Mouse (Mus musculus) macrophage (primary cell): ENCODE data around the gene Cdip1. TPM values are rescaled to one million over a fixed set of nuclear protein-coding genes. Genes with fewer than 3 reads are reported as not detected.

Source experiments
- H3K27ac ChIP-seq: fragments of 350-480 bp; formaldehyde crosslinking; 2 replicates; pipeline ENCODE4 v1.9.0; 2021
- H3K36me3 ChIP-seq: fragments of 350-480 bp; formaldehyde crosslinking; 2 replicates; pipeline ENCODE4 v1.9.0; 2021; ENCODE audit errors: inconsistent target
- H3K4me3 ChIP-seq: fragments of 350-480 bp; formaldehyde crosslinking; 2 replicates; pipeline ENCODE4 v1.9.0; 2021; ENCODE audit errors: inconsistent target
- H3K79me2 ChIP-seq: fragments of 350-480 bp; formaldehyde crosslinking; 2 replicates; pipeline ENCODE4 v1.9.0; 2021; ENCODE audit errors: inconsistent target
- WGBS: methylation state at CpG from one replicate; pipeline ENCODE4 v1.1.7; 2026; ENCODE audit warnings: inconsistent platforms; ENCODE audit not compliant: missing documents; 5-methylcytosine and 5-hydroxymethylcytosine counted together
- polyA plus RNA-seq: library from polyadenylated mRNA; stranded (reverse); fragments of 250-400 nt; gene quantifications from 3 replicates; pipeline ENCODE4 v1.2.4, GENCODE M21; 2018; ENCODE audit warnings: inconsistent platforms

The Cdip1 gene
- polyA plus RNA-seq, 1 experiment from 2014 or later: 20.4 TPM

- no peak overlapping the region for H3K4me3 ChIP-seq
- no peaks in the 10 kb centered on the region for H3K36me3 ChIP-seq
- H3K79me2 ChIP-seq: peaks cover 80% of the 10 kb centered on the region
- WGBS: 63% methylated on average over 3 of the region's 3 CpGs
- H3K27ac ChIP-seq: peak overlapping the region; percentile 70
These were observed 36.0 kb downstream of the Cdip1 start for GRCm38 (mm10) chr16:4754045-4754444.

GRCm38 (mm10) chr16:4752155-4752554 is 37.9 kb downstream of the Cdip1 start:
- Histone ChIP-seq H3K4me3 (no peak overlapping the region), H3K36me3 (no peaks in the 10 kb centered on the region), H3K79me2 (peaks cover 61% of the 10 kb centered on the region), H3K27ac (no peak overlapping the region)
- 96% methylated on average over 3 of the region's 3 CpGs for WGBS

- Histone ChIP-seq H3K79me2 (peaks cover 62% of the 10 kb centered on the region), H3K4me3 (no peak overlapping the region), H3K27ac (no peak overlapping the region), H3K36me3 (peaks cover 19% of the 10 kb centered on the region)
- WGBS: 100% methylated on average over 1 of the region's 1 CpGs
These were observed 47.9 kb downstream of the Cdip1 start for GRCm38 (mm10) chr16:4742186-4742585.

- H3K4me3 ChIP-seq: no peak overlapping the region
- H3K79me2 ChIP-seq: peaks cover 84% of the 10 kb centered on the region
- no peak overlapping the region for H3K27ac ChIP-seq
- WGBS: 86% methylated on average over 2 of the region's 2 CpGs
- H3K36me3 ChIP-seq: peaks cover 21% of the 10 kb centered on the region
These were observed 50.1 kb downstream of the Cdip1 start for GRCm38 (mm10) chr16:4739994-4740393.

GRCm38 (mm10) chr16:4736262-4736661 is 53.8 kb downstream of the Cdip1 start:
- 77% methylated on average over 2 of the region's 2 CpGs for WGBS
- Histone ChIP-seq H3K27ac (no peak overlapping the region), H3K4me3 (no peak overlapping the region), H3K79me2 (peaks cover 100% of the 10 kb centered on the region), H3K36me3 (peaks cover 7% of the 10 kb centered on the region; the same call in 1 of the 2 replicates)

GRCm38 (mm10) chr16:4730776-4731358 is 59.2 kb downstream of the Cdip1 start:
- H3K27ac ChIP-seq: no peak overlapping the region
- 88% methylated on average over 2 of the region's 3 CpGs for WGBS
- peaks cover 97% of the 10 kb centered on the region for H3K79me2 ChIP-seq
- peaks cover 4% of the 10 kb centered on the region; the same call in 1 of the 2 replicates for H3K36me3 ChIP-seq
- H3K4me3 ChIP-seq: no peak overlapping the region

- 0% methylated on average over 1 of the region's 1 CpGs for WGBS
- Histone ChIP-seq H3K4me3 (peak overlapping the region; percentile 88), H3K79me2 (peaks cover 68% of the 10 kb centered on the region), H3K36me3 (no peaks in the 10 kb centered on the region), H3K27ac (peak overlapping the region; percentile 81)
These were observed 62.1 kb downstream of the Cdip1 start for GRCm38 (mm10) chr16:4727963-4728362.

- WGBS: no CpG with 5 or more reads among the region's 1 CpGs
- Histone ChIP-seq H3K4me3 (peak overlapping the region; percentile 88), H3K27ac (peak overlapping the region; percentile 81), H3K79me2 (peaks cover 64% of the 10 kb centered on the region), H3K36me3 (no peaks in the 10 kb centered on the region)
These were observed 62.6 kb downstream of the Cdip1 start for GRCm38 (mm10) chr16:4727526-4727925.

GRCm38 (mm10) chr16:4726528-4727128 is 63.5 kb downstream of the Cdip1 start:
- Histone ChIP-seq H3K4me3 (peak overlapping the region; percentile 88), H3K36me3 (no peaks in the 10 kb centered on the region), H3K79me2 (peaks cover 55% of the 10 kb centered on the region), H3K27ac (peak overlapping the region; percentile 81)
- under 1% methylated on average over 36 of the region's 40 CpGs for WGBS

GRCm38 (mm10) chr16:4725780-4726527 is 64.1 kb downstream of the Cdip1 start, which contains the start of gene Hmox2:
TSS of gene Hmox2 (plus strand) at chr16:4726361.
- H3K36me3 ChIP-seq: no peaks in the 10 kb centered on the region
- H3K27ac ChIP-seq: peak within 1 kb of the TSS; percentile 81
- 5% methylated on average over 35 of the region's 35 CpGs for WGBS
- peak within 1 kb of the TSS; percentile 88 for H3K4me3 ChIP-seq
- H3K79me2 ChIP-seq: peaks cover 48% of the 10 kb centered on the region

- peak overlapping the region; percentile 81 for H3K27ac ChIP-seq
- 82% methylated on average over 4 of the region's 4 CpGs for WGBS
- H3K36me3 ChIP-seq: no peaks in the 10 kb centered on the region
- no peak overlapping the region for H3K4me3 ChIP-seq
- peaks cover 41% of the 10 kb centered on the region for H3K79me2 ChIP-seq
These were observed 64.8 kb downstream of the Cdip1 start for GRCm38 (mm10) chr16:4725266-4725665.

GRCm38 (mm10) chr16:4722915-4723209 is 67.2 kb downstream of the Cdip1 start:
- Histone ChIP-seq H3K4me3 (no peak overlapping the region), H3K79me2 (peaks cover 28% of the 10 kb centered on the region), H3K27ac (peak overlapping the region; percentile 99), H3K36me3 (no peaks in the 10 kb centered on the region)
- 19% methylated on average over 3 of the region's 3 CpGs for WGBS

GRCm38 (mm10) chr16:4722128-4722914 is 67.8 kb downstream of the Cdip1 start:
- no peaks in the 10 kb centered on the region for H3K36me3 ChIP-seq
- WGBS: 10% methylated on average over 7 of the region's 7 CpGs
- peaks cover 26% of the 10 kb centered on the region for H3K79me2 ChIP-seq
- H3K4me3 ChIP-seq: peak overlapping the region; percentile 19
- H3K27ac ChIP-seq: peak overlapping the region; percentile 99

GRCm38 (mm10) chr16:4718753-4719518 is 71.2 kb downstream of the Cdip1 start, which contains the start of gene Nmral1:
TSS of gene Nmral1 (minus strand) at chr16:4719356.
- H3K79me2 ChIP-seq: peaks cover 14% of the 10 kb centered on the region
- 29% methylated on average over 33 of the region's 33 CpGs for WGBS
- H3K27ac ChIP-seq: peak within 1 kb of the TSS; percentile 88
- peak within 1 kb of the TSS; percentile 77 for H3K4me3 ChIP-seq
- peaks cover 12% of the 10 kb centered on the region; the same call in 1 of the 2 replicates for H3K36me3 ChIP-seq
